Mouse (Mus musculus) lung, adult 2 months (tissue): Measurements from ENCODE around the gene Ciz1. TPM values are rescaled to one million over a fixed set of nuclear protein-coding genes. Genes with fewer than 3 reads are reported as not detected.

Experiments
- DNase-seq: peaks from one replicate; pipeline ENCODE4 v3.0.0; 2022
- H3K4me1 ChIP-seq: fragments of 200-500 bp; 2 replicates; pipeline ENCODE4 v1.6.1; 2011; ENCODE audit warnings: low read length; ENCODE audit not compliant: control insufficient read depth, insufficient read depth
- H3K4me3 ChIP-seq: fragments of 200-500 bp; replicated peaks from 2 replicates; pipeline ENCODE3; 2011; ENCODE audit warnings: low read depth, mild to moderate bottlenecking, control low read depth, low read length; ENCODE audit errors: extremely low read depth
- CTCF ChIP-seq: fragments of 200-500 bp; IDR thresholded peaks from 2 replicates; pipeline ENCODE4 v1.5.1; 2011; ENCODE audit warnings: mild to moderate bottlenecking, low read length, control low read depth; ENCODE audit not compliant: insufficient read depth
- POLR2A ChIP-seq: fragments of 200-500 bp; IDR thresholded peaks from 2 replicates; pipeline ENCODE4 v1.6.1; 2011; ENCODE audit warnings: low read depth, mild to moderate bottlenecking, control low read depth, low read length, borderline replicate concordance; ENCODE audit errors: extremely low read depth
- WGBS: fragments of 180-500 bp; shearing (Covaris S2); methylation state at CpG from one replicate; pipeline ENCODE4 v1.1.7; 2018; 5-methylcytosine and 5-hydroxymethylcytosine counted together
- polyA plus RNA-seq: library from polyadenylated mRNA; depleted of rRNA; stranded (reverse); fragments of >200 nt; gene quantifications from 2 replicates; pipeline ENCODE4 v1.2.3, GENCODE M21; 2012; rRNA removed

The Ciz1 gene
- polyA plus RNA-seq: 237 and 245 TPM in 2 replicates

- DNase-seq: no peak
- TF ChIP-seq POLR2A (no peak), CTCF (no peak)
- WGBS: 1% methylated on average over 40 of the region's 52 CpGs
- Histone ChIP-seq H3K4me3 (peak within 1 kb of the TSS; percentile 62), H3K4me1 (peaks cover 2% of the 10 kb centered on the region; the same call in 1 of the 2 replicates)
These were observed at the start of gene Ciz1 for GRCm38 (mm10) chr2:32352151-32353006. Gene Ciz1, plus strand, starts transcription at chr2:32352327.

DNA sequence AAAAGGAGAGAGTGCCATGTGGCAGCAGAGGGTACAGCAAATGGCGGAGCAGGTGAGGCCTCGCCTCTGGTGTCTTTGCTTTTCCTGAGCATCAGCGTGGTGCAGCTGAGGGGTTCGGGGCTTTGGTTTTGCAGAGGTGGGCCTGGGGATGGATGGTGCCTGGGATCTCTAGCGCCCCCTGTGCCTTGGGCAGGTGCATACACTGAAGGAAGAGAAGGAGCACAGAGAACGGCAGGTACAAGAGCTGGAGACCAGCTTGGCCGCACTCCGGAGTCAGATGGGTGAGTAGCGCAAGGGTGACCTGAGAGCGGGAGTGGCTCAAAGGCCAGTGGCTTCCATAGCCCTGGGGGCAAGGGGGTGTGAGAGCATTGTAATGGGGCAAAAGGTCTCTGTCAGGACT lies 49.2 kb upstream of the Ciz1 start:
- Histone ChIP-seq H3K4me1 (no peaks in the 10 kb centered on the region), H3K4me3 (no peak overlapping the region)
- TF ChIP-seq CTCF (0 out of 2 replicates have a peak, but pooled peaks have one; percentile 20), POLR2A (no peak)
- 84% methylated on average over 10 of the region's 10 CpGs for WGBS
- no peak for DNase-seq

DNA sequence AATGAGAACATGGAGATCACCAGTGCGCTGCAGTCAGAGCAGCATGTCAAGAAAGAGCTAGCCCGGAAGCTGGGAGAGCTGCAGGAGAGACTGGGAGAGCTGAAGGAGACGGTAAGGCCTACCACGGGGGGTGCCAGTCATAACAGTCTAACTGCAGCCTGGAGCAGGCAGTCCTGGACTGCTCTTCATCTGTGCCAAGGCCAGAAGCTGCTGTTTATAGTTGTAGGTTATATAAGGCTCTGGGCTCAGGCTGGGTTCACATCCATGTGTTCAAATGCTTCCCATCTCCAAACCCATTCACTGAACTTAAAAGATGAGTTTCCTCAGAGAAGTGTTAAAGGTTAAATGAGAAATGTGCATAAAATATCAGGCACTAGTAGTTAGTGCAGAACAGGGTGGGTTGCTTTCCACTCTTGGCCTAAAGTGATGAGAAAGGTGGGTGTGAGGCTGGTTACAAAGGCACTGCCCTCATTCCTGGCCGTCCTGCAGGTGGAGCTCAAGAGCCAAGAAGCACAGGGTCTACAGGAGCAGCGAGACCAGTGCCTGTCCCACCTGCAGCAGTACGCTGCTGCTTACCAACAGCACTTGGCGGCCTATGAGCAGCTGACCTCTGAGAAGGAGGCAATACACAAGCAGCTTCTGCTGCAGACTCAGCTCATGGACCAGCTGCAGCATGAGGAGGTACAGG lies 47.8 kb upstream of the Ciz1 start:
- WGBS: 64% methylated on average over 8 of the region's 8 CpGs
- Histone ChIP-seq H3K4me1 (no peaks in the 10 kb centered on the region), H3K4me3 (no peak overlapping the region)
- DNase-seq: no peak
- TF ChIP-seq POLR2A (no peak), CTCF (peak; percentile 78)

- H3K4me3 ChIP-seq: no peak overlapping the region
- WGBS: 90% methylated on average over 5 of the region's 5 CpGs
- no peak for DNase-seq
- H3K4me1 ChIP-seq: no peaks in the 10 kb centered on the region
- TF ChIP-seq CTCF (no peak), POLR2A (no peak)
These were observed 46.5 kb upstream of the Ciz1 start for GRCm38 (mm10) chr2:32305668-32306067.

DNA sequence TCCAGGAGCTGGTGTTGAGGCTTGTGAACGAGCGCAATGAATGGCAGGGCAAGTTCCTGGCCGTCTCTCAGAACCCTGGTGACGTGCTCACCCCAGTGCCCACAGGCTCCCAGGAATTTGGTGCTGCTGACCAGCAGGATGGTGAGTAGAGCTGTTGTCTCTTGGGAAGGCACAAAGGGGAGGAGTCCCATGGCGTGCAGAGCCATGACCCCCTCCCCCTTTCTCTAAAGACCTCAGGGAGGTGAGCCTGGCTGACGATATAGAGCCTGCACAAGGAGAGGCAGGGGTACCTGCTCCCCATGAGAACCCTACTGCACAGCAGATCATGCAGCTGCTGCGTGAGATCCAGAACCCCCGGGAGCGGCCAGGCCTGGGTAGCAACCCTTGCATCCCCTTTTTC lies 46.0 kb upstream of the Ciz1 start:
- DNase-seq: no peak
- TF ChIP-seq CTCF (no peak), POLR2A (no peak)
- no peaks in the 10 kb centered on the region for H3K4me1 ChIP-seq
- no peak overlapping the region for H3K4me3 ChIP-seq
- WGBS: 92% methylated on average over 9 of the region's 9 CpGs

- Histone ChIP-seq H3K4me3 (no peak overlapping the region), H3K4me1 (peaks cover 5% of the 10 kb centered on the region; the same call in 1 of the 2 replicates)
- DNase-seq: no peak
- WGBS: 87% methylated on average over 6 of the region's 6 CpGs
- TF ChIP-seq POLR2A (no peak), CTCF (no peak)
These were observed 44.8 kb upstream of the Ciz1 start for GRCm38 (mm10) chr2:32307247-32307798.

DNA sequence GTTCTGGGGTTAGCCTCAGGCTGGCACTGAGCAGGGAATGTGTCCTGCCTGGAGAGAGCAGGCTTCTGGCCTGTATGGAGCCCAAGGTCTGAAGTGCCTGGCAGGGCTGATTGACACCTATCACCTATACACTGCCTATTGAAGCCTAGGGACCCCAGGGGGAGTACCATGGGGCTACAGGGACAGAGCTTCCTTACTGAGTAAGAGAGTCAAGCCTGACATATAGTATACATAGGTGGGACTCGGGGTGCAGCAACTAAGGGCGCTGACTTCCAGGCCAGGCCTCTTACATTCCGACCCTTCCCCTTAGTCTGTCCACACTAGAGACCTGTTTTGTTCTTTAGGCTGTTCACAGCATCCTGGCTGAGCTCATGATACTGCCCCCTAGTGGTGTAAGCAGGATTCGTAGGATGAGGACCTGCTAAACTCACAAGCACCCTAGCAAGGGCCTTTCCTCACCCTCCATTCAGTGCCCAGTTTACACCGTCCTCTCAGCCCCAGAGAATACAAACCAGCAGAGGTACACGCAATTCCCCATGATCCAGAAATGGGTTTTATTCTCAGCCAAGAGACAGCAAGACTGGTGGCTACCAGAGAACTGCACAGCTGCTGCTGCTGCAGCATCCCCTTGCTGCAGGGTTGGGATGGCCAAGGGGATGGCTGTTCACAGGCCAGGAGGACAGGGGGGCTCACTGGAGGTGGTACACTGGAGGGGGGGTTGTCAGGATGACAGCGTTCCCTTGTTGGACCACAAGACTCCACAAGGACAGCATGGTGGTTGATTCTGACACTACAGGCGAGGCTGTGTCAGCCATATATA lies 44.0 kb upstream of the Ciz1 start:
- TF ChIP-seq POLR2A (no peak), CTCF (peak; percentile 72)
- WGBS: 57% methylated on average over 8 of the region's 8 CpGs
- DNase-seq: no peak
- Histone ChIP-seq H3K4me1 (peaks cover 5% of the 10 kb centered on the region; the same call in 1 of the 2 replicates), H3K4me3 (no peak overlapping the region)

GRCm38 (mm10) chr2:32308870-32309568 lies 43.1 kb upstream of the Ciz1 start:
- DNase-seq: no peak
- WGBS: 92% methylated on average over 16 of the region's 16 CpGs

More at GRCm38 (mm10) chr2:32308870-32309568, 43.1 kb upstream of the Ciz1 start:
- Histone ChIP-seq H3K4me3 (no peak overlapping the region), H3K4me1 (peaks cover 5% of the 10 kb centered on the region; the same call in 1 of the 2 replicates)
- TF ChIP-seq POLR2A: no peak
- TF ChIP-seq CTCF: no peak
